Comparison of ENCODE assay signal across 9 mouse cellular contexts in genomic region chr11:88193098-88193823, GRCm38 (mm10). TPM values are rescaled to one million over a fixed set of nuclear protein-coding genes. Genes with fewer than 3 reads are reported as not detected.
DNase-seq lines count a peak whose midpoint lies in the region; ATAC-seq and TF ChIP-seq lines count a peak whose summit lies in the region.
"Had no signal": no experiment of that assay in that cellular context is flagged by ENCODE, and none has a peak within 500 bp of the region (broad histone marks: within the 10 kb centered on the region; RNA-seq: fewer than 3 reads in every experiment).

No protein-coding gene starts in this region.

- WGBS in heart, embryonic 16.5 days = 11% methylated on average over 34 of the region's 34 CpGs
- WGBS in embryonic facial prominence, embryonic 12.5 days = 4% methylated on average over 34 of the region's 34 CpGs
- WGBS in liver, embryonic 13.5 days (ENCODE audit: insufficient replicate concordance) = 3% methylated on average over 34 of the region's 34 CpGs

- H3K4me1 ChIP-seq in heart, embryonic 16.5 days (ENCODE audit: control insufficient read depth, insufficient read depth, low read length) = peaks cover 28% of the 10 kb centered on the region
- H3K4me1 ChIP-seq in embryonic facial prominence, embryonic 12.5 days = peaks cover 28% of the 10 kb centered on the region
- peaks cover 5% of the 10 kb centered on the region; the same call in 1 of the 2 replicates for H3K4me1 ChIP-seq in liver, embryonic 13.5 days (replicated peaks)

- peaks cover 18% of the 10 kb centered on the region for H3K27me3 ChIP-seq in heart, embryonic 16.5 days (ENCODE audit: control insufficient read depth, insufficient read depth, low read length)
- H3K27me3 ChIP-seq in embryonic facial prominence, embryonic 12.5 days = peaks cover 44% of the 10 kb centered on the region
- peaks cover 88% of the 10 kb centered on the region for H3K27me3 ChIP-seq in liver, embryonic 13.5 days

- ATAC-seq in heart, embryonic 16.5 days (replicated peaks; ENCODE audit: extremely low read depth, insufficient read depth, low FRiP score) = no peak
- no peak for ATAC-seq in embryonic facial prominence, embryonic 12.5 days (ENCODE audit: insufficient number of reproducible peaks, insufficient read depth, low FRiP score, low TSS enrichment)
- ATAC-seq in liver, embryonic 13.5 days (ENCODE audit: low read depth) = no peak

- DNase-seq in heart, postnatal 4 days = no peak
- DNase-seq in B cell, adult 2 months = peak; percentile 32 to 37
- no peak for DNase-seq in liver, embryonic 13.5 days
- no peak for DNase-seq in ovary, postnatal 14 days (ENCODE audit: low spot score)
- no peak for DNase-seq in left cerebral cortex, adult 2 months (ENCODE audit: extremely low spot score in 1 of 2, low spot score in 2 of 2)
- DNase-seq in right cerebral cortex, postnatal 36 days (ENCODE audit: low spot score in 2 of 2) = no peak

- H3K4me2 ChIP-seq in heart, embryonic 16.5 days (ENCODE audit: low read depth, low read length) = peak overlapping the region; percentile 51
- peak overlapping the region; percentile 37 for H3K4me2 ChIP-seq in embryonic facial prominence, embryonic 12.5 days (replicated peaks)
- peak overlapping the region; percentile 41 for H3K4me2 ChIP-seq in liver, embryonic 13.5 days

- H3K27ac ChIP-seq in heart, embryonic 16.5 days (ENCODE audit: low read length) = no peak overlapping the region
- no peak overlapping the region for H3K27ac ChIP-seq in embryonic facial prominence, embryonic 12.5 days
- H3K27ac ChIP-seq in liver, embryonic 13.5 days = no peak overlapping the region
- H3K27ac ChIP-seq in left cerebral cortex, adult 2 months = no peak overlapping the region
- H3K27ac ChIP-seq: layer of hippocampus, adult 2 months had no signal

- no peaks in the 10 kb centered on the region for H3K9me3 ChIP-seq in heart, embryonic 16.5 days (replicated peaks; ENCODE audit: control insufficient read depth, low read length)
- no peaks in the 10 kb centered on the region for H3K9me3 ChIP-seq in embryonic facial prominence, embryonic 12.5 days
- H3K9me3 ChIP-seq in liver, embryonic 13.5 days (replicated peaks) = no peaks in the 10 kb centered on the region

- peak overlapping the region; percentile 63 for H3K9ac ChIP-seq in heart, embryonic 16.5 days (ENCODE audit: low read length)
- H3K9ac ChIP-seq in embryonic facial prominence, embryonic 12.5 days = 0 out of 2 replicates have a peak overlapping the region, but pooled peaks have one; percentile 27
- H3K9ac ChIP-seq in liver, embryonic 13.5 days = no peak overlapping the region

- TF ChIP-seq CTCF in left cerebral cortex, adult 2 months (IDR thresholded peaks at IDR 0.05) = no peak

- intact Hi-C loops in left cerebral cortex, adult 2 months (cut with DNase I) = no loop called here

- H3K4me3 ChIP-seq in heart, embryonic 16.5 days (ENCODE audit: low read length) = peak overlapping the region; percentile 24
- H3K4me3 ChIP-seq in embryonic facial prominence, embryonic 12.5 days = 0 out of 2 replicates have a peak overlapping the region, but pooled peaks have one; percentile 12
- peak overlapping the region; percentile 25; the same call in 1 of the 2 replicates for H3K4me3 ChIP-seq in liver, embryonic 13.5 days (replicated peaks)
- no peak overlapping the region for H3K4me3 ChIP-seq in left cerebral cortex, adult 2 months
- H3K4me3 ChIP-seq: layer of hippocampus, adult 2 months had no signal

- H3K36me3 ChIP-seq in heart, embryonic 16.5 days (ENCODE audit: control insufficient read depth, insufficient read depth) = no peaks in the 10 kb centered on the region
- H3K36me3 ChIP-seq in embryonic facial prominence, embryonic 12.5 days = 0 out of 2 replicates have a peak, but pooled peaks cover 5% of the 10 kb centered on the region
- H3K36me3 ChIP-seq in liver, embryonic 13.5 days = no peaks in the 10 kb centered on the region

RNA-seq across cellular contexts. Expression of gene Mrps23, which starts 10.9 kb away (rescaled TPM):
- polyA plus RNA-seq in heart, embryonic 16.5 days (2015; fragmentation: Nextera tagmentation; extraction: Ambion mirVana) = 97.6 and 105 TPM in 2 replicates
- 100 to 1,000 TPM; 204 to 207 TPM for total RNA-seq in heart, postnatal 4 days (2021)
- 63.2 and 65.3 TPM in 2 replicates for polyA plus RNA-seq in embryonic facial prominence, embryonic 12.5 days (2016; fragmentation: Nextera tagmentation; extraction: Ambion mirVana)
- 44.0 and 45.8 TPM in 2 replicates for polyA plus RNA-seq in liver, embryonic 13.5 days (2015; fragmentation: Nextera tagmentation; extraction: Ambion mirVana)
- 10 to 100 TPM; 66.4 to 71.1 TPM for total RNA-seq in left cerebral cortex, adult 2 months (2021)

Comparison
In these comparisons a context has a peak if more than half of its experiments do, and no peak if none do; other contexts are left out.
1. DNase-seq: peak in B cell, adult 2 months (2 of 2); none in heart, postnatal 4 days (single experiment), liver, embryonic 13.5 days (single experiment), ovary, postnatal 14 days (single experiment), left cerebral cortex, adult 2 months (0 of 2) and right cerebral cortex, postnatal 36 days (0 of 2).
2. Peak in every context shown above with its lines, with median percentiles within 50 percentile points of each other: H3K4me2 ChIP-seq.